Mouse (Mus musculus) midbrain, embryonic 16.5 days (tissue): ENCODE measurements at regions not wholly inside any gene's neighbourhood (a gene's known extent, or its start where the extent isn't known, plus 50 kb on each side); places are given as distances from the start of the nearest gene placed in this dataset.

ENCODE experiments used
- ATAC-seq: fragments of 200-750 bp; cut with Nextera tagmentation; 2 replicates; pipeline ENCODE4 v1.8.0; 2017; ENCODE audit warnings: moderate TSS enrichment
- H3K27ac ChIP-seq: fragments of 300-500 bp; sonication (generic); 2 replicates; pipeline ENCODE4 v1.5.1; 2014; ENCODE audit warnings: mild to moderate bottlenecking, low read length, mixed read lengths
- H3K27me3 ChIP-seq: fragments of 300-500 bp; sonication (generic); 2 replicates; pipeline ENCODE4 v1.6.1; 2014; ENCODE audit warnings: low read depth, low read length, mixed read lengths; ENCODE audit not compliant: control insufficient read depth, insufficient read depth
- H3K36me3 ChIP-seq: fragments of 300-500 bp; sonication (generic); 2 replicates; pipeline ENCODE4 v1.6.1; 2014; ENCODE audit warnings: mild to moderate bottlenecking, low read length, moderate library complexity, mixed read lengths; ENCODE audit not compliant: control insufficient read depth, insufficient read depth
- H3K4me1 ChIP-seq: fragments of 300-500 bp; sonication (generic); 2 replicates; pipeline ENCODE4 v1.6.1; 2014; ENCODE audit warnings: mild to moderate bottlenecking, low read length, mixed read lengths; ENCODE audit not compliant: control insufficient read depth, insufficient read depth
- H3K4me2 ChIP-seq: fragments of 300-500 bp; sonication (generic); 2 replicates; pipeline ENCODE4 v1.6.1; 2014; ENCODE audit warnings: mild to moderate bottlenecking, low read length, mixed read lengths
- H3K4me3 ChIP-seq: fragments of 300-500 bp; sonication (generic); 2 replicates; pipeline ENCODE4 v1.5.1; 2014; ENCODE audit warnings: low read depth, mild to moderate bottlenecking, low read length, moderate library complexity, mixed read lengths
- H3K9ac ChIP-seq: fragments of 300-500 bp; sonication (generic); 2 replicates; pipeline ENCODE4 v1.6.1; 2014; ENCODE audit warnings: low read depth, low read length, mixed read lengths
- H3K9me3 ChIP-seq: fragments of 300-500 bp; sonication (generic); replicated peaks from 2 replicates; pipeline ENCODE4 v1.6.1; 2014; ENCODE audit warnings: mild to moderate bottlenecking, low read length, mixed read lengths; ENCODE audit not compliant: control insufficient read depth, poor library complexity, severe bottlenecking
- WGBS: fragments of 180-500 bp; shearing (Covaris S2); extraction: QIAGEN DNeasy Blood & Tissue Kit; methylation state at CpG from one replicate; pipeline ENCODE4 v1.1.7; 2014; 5-methylcytosine and 5-hydroxymethylcytosine counted together

GRCm38 (mm10) chr2:9422686-9423085 lies 458.4 kb upstream of the 4930412O13Rik start:
- Histone ChIP-seq H3K27me3 (no peaks in the 10 kb centered on the region), H3K9ac (no peak overlapping the region), H3K4me3 (no peak overlapping the region), H3K36me3 (no peaks in the 10 kb centered on the region), H3K27ac (no peak overlapping the region), H3K4me2 (no peak overlapping the region), H3K9me3 (no peaks in the 10 kb centered on the region), H3K4me1 (no peaks in the 10 kb centered on the region)
- 67% methylated on average over 8 of the region's 8 CpGs for WGBS
- ATAC-seq: no peak

GRCm38 (mm10) chr2:9423534-9423933 lies 457.5 kb upstream of the 4930412O13Rik start:
- ATAC-seq: no peak

GRCm38 (mm10) chr2:9433110-9433940 lies 447.7 kb upstream of the 4930412O13Rik start:
- peaks cover 9% of the 10 kb centered on the region for H3K4me1 ChIP-seq
- no peak overlapping the region for H3K9ac ChIP-seq
- H3K27ac ChIP-seq: peak overlapping the region; percentile 8
- H3K9me3 ChIP-seq: no peaks in the 10 kb centered on the region
- H3K27me3 ChIP-seq: no peaks in the 10 kb centered on the region
- ATAC-seq: peak; percentile 77
- no peaks in the 10 kb centered on the region for H3K36me3 ChIP-seq
- peak overlapping the region; percentile 7; the same call in 1 of the 2 replicates for H3K4me3 ChIP-seq
- 18% methylated on average over 17 of the region's 17 CpGs for WGBS
- H3K4me2 ChIP-seq: peak overlapping the region; percentile 35

More at GRCm38 (mm10) chr2:9423534-9423933, 457.5 kb upstream of the 4930412O13Rik start:
- H3K27ac ChIP-seq: no peak overlapping the region
- H3K27me3 ChIP-seq: no peaks in the 10 kb centered on the region
- WGBS: 11% methylated on average over 7 of the region's 7 CpGs
- H3K4me1 ChIP-seq: no peaks in the 10 kb centered on the region
- no peak overlapping the region for H3K4me2 ChIP-seq
- H3K9me3 ChIP-seq: no peaks in the 10 kb centered on the region
- H3K9ac ChIP-seq: no peak overlapping the region
- no peaks in the 10 kb centered on the region for H3K36me3 ChIP-seq
- no peak overlapping the region for H3K4me3 ChIP-seq

GRCm38 (mm10) chr2:9435155-9435872 lies 445.7 kb upstream of the 4930412O13Rik start:
- H3K36me3 ChIP-seq: no peaks in the 10 kb centered on the region
- H3K27me3 ChIP-seq: no peaks in the 10 kb centered on the region
- no peak overlapping the region for H3K4me3 ChIP-seq
- peak; percentile 79 for ATAC-seq
- 0 out of 2 replicates have a peak overlapping the region, but pooled peaks have one; percentile 3 for H3K4me2 ChIP-seq
- H3K9me3 ChIP-seq: no peaks in the 10 kb centered on the region
- H3K27ac ChIP-seq: peak overlapping the region; percentile 8
- H3K4me1 ChIP-seq: peaks cover 9% of the 10 kb centered on the region
- H3K9ac ChIP-seq: no peak overlapping the region
- WGBS: 38% methylated on average over 9 of the region's 9 CpGs

- H3K4me2 ChIP-seq: no peak overlapping the region
- no peak overlapping the region for H3K27ac ChIP-seq
- H3K9me3 ChIP-seq: no peaks in the 10 kb centered on the region
- H3K9ac ChIP-seq: no peak overlapping the region
- no peaks in the 10 kb centered on the region for H3K4me1 ChIP-seq
- H3K4me3 ChIP-seq: no peak overlapping the region
- ATAC-seq: no peak
- H3K36me3 ChIP-seq: no peaks in the 10 kb centered on the region
- H3K27me3 ChIP-seq: no peaks in the 10 kb centered on the region
These were observed 437.9 kb upstream of the 4930412O13Rik start for GRCm38 (mm10) chr2:9443103-9443502.

DNA sequence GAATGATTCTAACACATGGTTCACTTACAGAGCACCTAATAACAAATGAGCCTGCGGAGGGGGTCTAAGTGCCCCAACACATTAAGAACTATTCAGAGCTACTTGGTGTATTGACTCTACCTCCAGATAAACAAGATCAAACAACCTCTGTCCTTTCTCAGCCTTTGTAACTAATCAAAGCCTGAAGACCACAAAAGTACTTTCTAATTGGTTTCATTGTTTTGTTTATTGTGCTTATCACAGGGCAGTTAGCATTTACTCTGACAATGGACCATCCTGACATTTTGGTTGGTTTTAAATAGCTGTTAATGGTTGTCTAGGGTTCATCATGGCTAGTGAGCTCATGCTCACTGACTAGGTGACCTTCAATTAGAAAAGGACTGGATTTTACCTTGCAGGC lies 435.2 kb upstream of the 4930412O13Rik start:
- ATAC-seq: no peak
- Histone ChIP-seq H3K9ac (no peak overlapping the region), H3K27ac (no peak overlapping the region), H3K27me3 (no peaks in the 10 kb centered on the region), H3K36me3 (no peaks in the 10 kb centered on the region), H3K4me1 (no peaks in the 10 kb centered on the region), H3K9me3 (no peaks in the 10 kb centered on the region), H3K4me2 (no peak overlapping the region), H3K4me3 (no peak overlapping the region)
- WGBS: 100% methylated on average over 1 of the region's 1 CpGs

DNA sequence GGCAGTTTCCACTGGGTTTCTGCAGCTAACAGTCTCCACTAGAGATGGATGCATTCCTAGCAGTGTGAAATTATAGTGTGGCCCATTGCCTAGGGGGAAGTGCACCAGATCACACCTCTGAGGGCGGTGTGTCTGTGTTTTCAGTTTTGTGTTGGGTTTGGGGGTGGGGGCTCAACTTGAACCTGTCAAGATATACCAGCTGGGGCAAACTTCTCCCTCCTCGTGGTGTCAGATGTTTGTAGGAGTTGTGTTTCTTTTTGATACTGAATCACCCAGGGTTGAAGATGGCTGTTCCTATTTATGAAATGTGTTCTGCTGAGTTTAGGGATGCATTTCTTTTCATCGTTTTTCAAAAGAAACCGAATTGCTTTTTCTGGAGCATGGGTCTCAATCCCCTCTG lies 416.6 kb upstream of the 4930412O13Rik start:
- WGBS: 69% methylated on average over 4 of the region's 4 CpGs
- Histone ChIP-seq H3K4me3 (no peak overlapping the region), H3K4me1 (0 out of 2 replicates have a peak, but pooled peaks cover 6% of the 10 kb centered on the region), H3K27me3 (no peaks in the 10 kb centered on the region), H3K36me3 (no peaks in the 10 kb centered on the region), H3K9me3 (no peaks in the 10 kb centered on the region), H3K27ac (no peak overlapping the region), H3K4me2 (no peak overlapping the region), H3K9ac (no peak overlapping the region)
- no peak for ATAC-seq

DNA sequence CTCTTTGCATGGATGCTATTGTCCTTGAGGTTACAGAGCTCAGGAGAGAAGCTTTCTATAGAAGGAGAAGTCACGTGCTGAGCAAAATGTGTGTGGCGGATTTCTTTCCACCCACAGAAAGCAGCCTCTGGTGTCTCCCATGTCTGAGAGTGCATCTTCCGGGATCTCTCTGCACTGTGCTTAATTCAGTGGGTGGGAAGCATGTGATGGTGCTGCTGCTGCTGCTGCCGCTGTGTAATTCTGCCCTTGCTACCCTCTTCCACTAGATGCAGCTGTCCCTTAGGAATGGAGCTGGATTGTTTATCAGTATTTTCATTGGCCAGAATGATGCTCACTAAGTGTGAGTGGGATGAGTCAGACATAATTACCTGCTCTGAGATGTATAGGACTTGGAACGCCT lies 416.2 kb upstream of the 4930412O13Rik start:
- Histone ChIP-seq H3K36me3 (no peaks in the 10 kb centered on the region), H3K4me2 (peak overlapping the region; percentile 7; the same call in 1 of the 2 replicates), H3K27ac (no peak overlapping the region), H3K4me1 (0 out of 2 replicates have a peak, but pooled peaks cover 6% of the 10 kb centered on the region), H3K9ac (no peak overlapping the region), H3K9me3 (no peaks in the 10 kb centered on the region), H3K4me3 (no peak overlapping the region), H3K27me3 (no peaks in the 10 kb centered on the region)
- WGBS: 42% methylated on average over 5 of the region's 5 CpGs
- peak; percentile 70 for ATAC-seq

DNA sequence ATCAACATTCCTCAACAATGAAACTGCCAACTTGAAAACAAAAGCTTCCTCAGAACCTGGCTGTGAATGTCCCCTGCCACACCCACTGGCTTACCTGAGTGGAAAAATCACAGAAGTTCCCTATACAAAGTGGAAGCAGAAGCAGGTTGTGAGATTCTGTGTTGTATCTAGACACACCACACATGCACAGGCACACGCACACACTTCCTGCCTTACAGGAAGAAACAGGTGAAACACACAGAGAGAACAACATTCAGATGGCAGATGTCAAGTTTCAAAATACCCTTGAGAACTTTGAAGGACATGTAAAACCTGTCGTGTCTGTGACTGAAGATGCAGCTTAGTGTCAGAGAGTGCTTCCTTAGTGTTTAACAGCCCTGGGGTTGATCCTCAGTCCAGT lies 413.5 kb upstream of the 4930412O13Rik start:
- no peak overlapping the region for H3K4me2 ChIP-seq
- no peak for ATAC-seq
- H3K4me3 ChIP-seq: no peak overlapping the region
- H3K9me3 ChIP-seq: no peaks in the 10 kb centered on the region
- H3K4me1 ChIP-seq: 0 out of 2 replicates have a peak, but pooled peaks cover 6% of the 10 kb centered on the region
- no peaks in the 10 kb centered on the region for H3K27me3 ChIP-seq
- H3K9ac ChIP-seq: no peak overlapping the region
- 82% methylated on average over 2 of the region's 2 CpGs for WGBS
- H3K27ac ChIP-seq: no peak overlapping the region
- no peaks in the 10 kb centered on the region for H3K36me3 ChIP-seq
